Mouse (Mus musculus) small intestine, adult 2 months (tissue): ENCODE measurements around the gene Cps1. TPM values are rescaled to one million over a fixed set of nuclear protein-coding genes. Genes with fewer than 3 reads are reported as not detected.

ENCODE experiments used
- H3K27ac ChIP-seq: fragments of 200-500 bp; 2 replicates; pipeline ENCODE4 v1.5.1; 2012; ENCODE audit warnings: low read depth, low read length, control low read depth, inconsistent platforms; ENCODE audit not compliant: insufficient read depth
- H3K27me3 ChIP-seq: fragments of 200-500 bp; 2 replicates; pipeline ENCODE4 v1.6.1; 2012; ENCODE audit warnings: mild to moderate bottlenecking, moderate library complexity, low read length, inconsistent platforms; ENCODE audit not compliant: control insufficient read depth, insufficient read depth
- H3K36me3 ChIP-seq: fragments of 200-500 bp; 2 replicates; pipeline ENCODE4 v1.6.1; 2012; ENCODE audit warnings: mild to moderate bottlenecking, low read length, control low read depth, inconsistent platforms; ENCODE audit not compliant: control insufficient read depth, insufficient read depth
- H3K4me1 ChIP-seq: fragments of 200-500 bp; 2 replicates; pipeline ENCODE4 v1.6.1; 2012; ENCODE audit warnings: low read length, inconsistent platforms, mixed read lengths; ENCODE audit not compliant: control insufficient read depth, insufficient read depth, insufficient read length
- H3K4me3 ChIP-seq: fragments of 200-500 bp; 2 replicates; pipeline ENCODE4 v1.5.1; 2012; ENCODE audit warnings: low read depth, mild to moderate bottlenecking, control low read depth, inconsistent platforms, low read length, moderate library complexity
- CTCF ChIP-seq: fragments of 200-500 bp; IDR thresholded peaks from 2 replicates; pipeline ENCODE4 v1.5.1; 2012; ENCODE audit warnings: low read depth, mild to moderate bottlenecking, control low read depth, inconsistent platforms, low read length, moderate library complexity, mixed read lengths; ENCODE audit not compliant: insufficient replicate concordance, insufficient read length; ENCODE audit errors: extremely low read depth
- POLR2A ChIP-seq: fragments of 200-500 bp; IDR thresholded peaks from 2 replicates; pipeline ENCODE4 v1.6.1; 2012; ENCODE audit warnings: low read depth, mild to moderate bottlenecking, control low read depth, inconsistent platforms, low read length, moderate library complexity
- WGBS: fragments of 180-500 bp; shearing (Covaris S2); methylation state at CpG from one replicate; pipeline ENCODE4 v1.1.7; 2018; 5-methylcytosine and 5-hydroxymethylcytosine counted together
- polyA plus RNA-seq: library from polyadenylated mRNA; depleted of rRNA; stranded (reverse); fragments of >200 nt; gene quantifications from 2 replicates; pipeline ENCODE4 v1.2.3, GENCODE M21; 2012; rRNA removed

Cps1 gene
- polyA plus RNA-seq, result 29.9 and 38.5 TPM in 2 replicates

DNA sequence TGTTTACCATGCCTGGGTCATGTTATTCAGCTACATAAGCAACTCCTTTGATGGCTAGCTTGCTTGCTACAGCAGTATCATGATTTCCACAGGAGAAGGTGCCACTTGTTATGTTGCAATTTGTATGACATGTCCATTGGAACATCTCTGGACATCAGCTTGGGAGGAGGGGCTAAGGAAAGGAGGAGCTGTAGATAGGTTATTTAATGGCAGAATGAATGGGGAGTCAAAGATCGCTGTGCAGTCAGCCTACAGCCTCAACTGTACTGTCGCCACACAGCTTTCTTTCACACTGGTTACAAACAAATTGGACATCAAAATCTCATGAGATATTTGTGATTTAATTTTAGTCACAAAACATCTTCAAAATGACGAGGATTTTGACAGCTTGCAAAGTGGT lies at the start of gene Cps1:
Gene Cps1 (plus strand): TSS at position 230 of the 400 bp plus-strand sequence.
- WGBS, result 29% methylated on average over 3 of the region's 3 CpGs
- H3K27ac ChIP-seq, result no peak within 1 kb of the TSS
- H3K27me3 ChIP-seq, result no peaks in the 10 kb centered on the region
- H3K36me3 ChIP-seq, result peaks cover 7% of the 10 kb centered on the region; the same call in 1 of the 2 replicates
- no peak within 1 kb of the TSS for H3K4me3 ChIP-seq
- no peak for TF ChIP-seq POLR2A
- no peak for TF ChIP-seq CTCF
- H3K4me1 ChIP-seq, result peaks cover 8% of the 10 kb centered on the region; the same call in 1 of the 2 replicates

- Histone ChIP-seq H3K27ac (no peak overlapping the region), H3K4me3 (no peak overlapping the region), H3K4me1 (peaks cover 9% of the 10 kb centered on the region; the same call in 1 of the 2 replicates), H3K27me3 (no peaks in the 10 kb centered on the region), H3K36me3 (no peaks in the 10 kb centered on the region)
- WGBS, result 21% methylated on average over 2 of the region's 2 CpGs
- TF ChIP-seq POLR2A, result no peak
- no peak for TF ChIP-seq CTCF
These were observed 45.1 kb upstream of the Cps1 start for GRCm38 (mm10) chr1:67077739-67078138.

DNA sequence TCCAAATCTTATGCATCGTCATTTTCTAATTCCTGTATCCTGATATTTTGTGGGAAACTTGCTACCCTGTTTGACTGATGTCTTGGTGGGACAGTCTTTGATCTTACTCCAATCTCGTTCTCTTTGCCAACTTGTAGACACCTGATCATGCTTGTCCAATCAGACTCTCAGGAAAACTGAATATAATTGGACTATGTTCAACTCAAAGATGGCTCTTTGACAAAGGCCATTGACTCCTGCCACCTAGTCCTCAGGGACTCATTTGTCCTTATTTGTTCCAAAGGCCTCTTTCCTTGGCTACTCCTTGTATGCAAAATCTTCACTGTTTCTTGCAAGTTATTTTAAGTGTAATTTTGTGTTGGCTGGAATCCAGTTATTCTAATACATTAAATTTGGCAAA lies 44.2 kb upstream of the Cps1 start:
- Histone ChIP-seq H3K36me3 (no peaks in the 10 kb centered on the region), H3K27me3 (no peaks in the 10 kb centered on the region), H3K27ac (peak overlapping the region; percentile 58; the same call in 1 of the 2 replicates), H3K4me1 (peaks cover 9% of the 10 kb centered on the region; the same call in 1 of the 2 replicates), H3K4me3 (no peak overlapping the region)
- TF ChIP-seq POLR2A, result no peak
- WGBS, result 26% methylated on average over 2 of the region's 2 CpGs

GRCm38 (mm10) chr1:67079146-67079545 lies 43.7 kb upstream of the Cps1 start:
- H3K4me3 ChIP-seq, result no peak overlapping the region
- H3K36me3 ChIP-seq, result no peaks in the 10 kb centered on the region
- TF ChIP-seq CTCF (no peak), POLR2A (no peak)
- no peaks in the 10 kb centered on the region for H3K27me3 ChIP-seq
- peaks cover 9% of the 10 kb centered on the region; the same call in 1 of the 2 replicates for H3K4me1 ChIP-seq
- WGBS, result 38% methylated on average over 7 of the region's 7 CpGs
- H3K27ac ChIP-seq, result no peak overlapping the region

DNA sequence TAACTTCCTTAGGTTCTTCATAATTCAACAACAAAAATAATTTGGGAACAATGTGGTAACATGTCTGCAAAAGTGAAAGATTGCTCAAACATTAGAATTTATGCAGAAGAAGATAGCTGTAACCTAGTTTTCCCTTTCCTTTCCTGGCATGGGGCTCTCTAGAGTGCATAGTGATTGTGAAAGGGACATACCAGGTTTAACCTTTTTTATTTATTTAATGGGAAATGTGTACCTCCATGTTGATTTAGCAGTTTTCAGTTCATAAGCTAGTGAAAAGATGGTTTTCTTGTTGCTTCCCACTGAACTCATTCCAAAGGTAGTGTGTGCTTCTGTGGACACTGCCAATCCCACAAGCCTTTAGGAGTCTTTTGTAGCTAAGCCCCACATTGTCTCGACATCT lies 30.4 kb upstream of the Cps1 start:
- Histone ChIP-seq H3K27me3 (no peaks in the 10 kb centered on the region), H3K36me3 (no peaks in the 10 kb centered on the region), H3K4me1 (no peaks in the 10 kb centered on the region), H3K27ac (no peak overlapping the region), H3K4me3 (no peak overlapping the region)
- TF ChIP-seq CTCF (no peak), POLR2A (no peak)
- 86% methylated on average over 1 of the region's 1 CpGs for WGBS

DNA sequence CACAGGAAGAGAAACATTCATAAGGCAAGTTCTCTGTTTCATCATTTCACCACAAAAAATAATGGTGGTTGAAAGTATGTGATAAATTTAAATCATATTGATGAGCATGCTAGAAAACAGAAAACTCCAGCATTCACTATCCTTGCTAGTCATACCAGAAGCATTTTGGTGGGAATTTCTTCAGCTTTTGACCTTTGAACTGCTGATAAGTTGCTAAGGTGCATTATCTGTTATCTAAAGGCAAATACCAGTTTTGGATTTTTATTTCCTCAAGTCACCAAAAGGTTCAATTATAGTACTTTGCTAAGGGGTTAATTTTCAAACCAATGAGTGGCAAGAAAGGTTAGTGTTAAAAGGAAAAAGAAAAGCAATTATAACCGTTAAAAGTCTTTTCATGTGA lies 23.6 kb upstream of the Cps1 start:
- no peaks in the 10 kb centered on the region for H3K27me3 ChIP-seq
- H3K4me3 ChIP-seq, result no peak overlapping the region
- H3K27ac ChIP-seq, result no peak overlapping the region
- 22% methylated on average over 1 of the region's 1 CpGs for WGBS
- no peaks in the 10 kb centered on the region for H3K36me3 ChIP-seq
- TF ChIP-seq POLR2A, result no peak
- TF ChIP-seq CTCF, result no peak
- peaks cover 11% of the 10 kb centered on the region; the same call in 1 of the 2 replicates for H3K4me1 ChIP-seq

DNA sequence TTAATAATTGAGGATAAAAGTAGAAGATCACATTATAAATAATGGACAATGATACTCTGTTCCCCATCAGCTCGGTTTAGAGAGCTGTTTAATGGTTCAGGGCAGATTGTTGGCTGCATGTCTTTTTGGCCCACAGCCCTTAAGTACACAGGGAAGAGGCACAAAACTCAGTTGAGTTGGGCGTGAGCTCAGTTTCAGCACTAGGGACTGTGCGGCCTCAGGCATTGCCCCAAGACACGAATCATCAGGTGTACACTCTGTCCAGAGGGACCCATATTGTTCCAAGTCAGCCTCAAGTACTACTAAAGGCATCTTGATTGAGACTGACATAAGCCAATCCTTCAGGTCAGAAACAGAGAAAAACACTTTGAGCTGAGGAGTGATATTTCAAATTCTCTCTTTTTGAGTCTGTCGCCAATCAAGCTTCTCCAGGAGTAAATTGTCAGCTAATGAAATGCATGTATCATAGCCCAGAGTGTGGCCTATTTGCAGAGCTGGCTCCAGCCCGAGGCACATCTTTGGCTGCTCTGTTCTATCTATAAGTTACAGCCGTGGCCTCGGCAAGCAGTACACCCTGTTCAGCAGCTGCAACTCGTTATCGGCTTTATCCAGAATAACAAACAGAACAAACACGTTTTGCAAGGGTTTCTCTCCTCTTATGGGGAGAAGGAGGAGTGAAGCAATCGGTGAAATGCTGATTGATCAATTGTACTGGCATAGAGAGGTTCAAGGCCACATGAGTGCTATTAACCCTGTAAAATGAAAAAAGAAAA lies 19.2 kb upstream of the Cps1 start:
- WGBS, result 13% methylated on average over 12 of the region's 12 CpGs
- no peaks in the 10 kb centered on the region for H3K36me3 ChIP-seq
- H3K27me3 ChIP-seq, result no peaks in the 10 kb centered on the region

More for the DNA sequence above, 19.2 kb upstream of the Cps1 start:
- no peak for TF ChIP-seq POLR2A
- TF ChIP-seq CTCF, result no peak
- Histone ChIP-seq H3K27ac (peak overlapping the region; percentile 74), H3K4me3 (no peak overlapping the region), H3K4me1 (peaks cover 9% of the 10 kb centered on the region; the same call in 1 of the 2 replicates)
